Mouse (Mus musculus) right cerebral cortex, postnatal 4 days (tissue): ENCODE measurements around the gene C1s2.
"Not testable (repeated sequence)": the region's sequence is repeated elsewhere in the genome, so short reads cannot be mapped to it uniquely, and the experiment has no call there.

Experiments
- DNase-seq: peaks from one replicate; pipeline ENCODE4 v3.0.0-alpha.2; 2022

Gene C1s2

DNA sequence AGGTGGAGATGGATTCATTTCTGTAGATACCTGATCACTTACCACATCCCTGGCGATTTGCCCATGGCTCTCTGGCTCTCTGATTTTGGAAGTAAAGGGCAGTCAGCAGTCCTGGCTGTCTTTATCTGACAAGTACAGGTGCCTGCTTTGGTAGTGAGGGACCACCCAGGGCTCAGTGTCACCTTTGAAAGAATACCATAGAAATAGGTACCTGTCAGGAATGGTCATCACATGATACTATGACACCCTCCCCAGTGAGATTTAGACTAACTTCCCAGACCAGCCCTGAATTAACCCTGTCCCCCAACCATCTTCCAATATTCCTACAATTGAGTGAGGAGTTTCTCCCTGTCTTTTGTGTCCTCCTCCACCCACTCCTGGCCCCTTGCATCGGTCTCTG, at the start of gene C1s2:
TSS of gene C1s2 (minus strand) at position 101 of the 400 bp plus-strand sequence.
- DNase-seq, result not testable (repeated sequence)

DNA sequence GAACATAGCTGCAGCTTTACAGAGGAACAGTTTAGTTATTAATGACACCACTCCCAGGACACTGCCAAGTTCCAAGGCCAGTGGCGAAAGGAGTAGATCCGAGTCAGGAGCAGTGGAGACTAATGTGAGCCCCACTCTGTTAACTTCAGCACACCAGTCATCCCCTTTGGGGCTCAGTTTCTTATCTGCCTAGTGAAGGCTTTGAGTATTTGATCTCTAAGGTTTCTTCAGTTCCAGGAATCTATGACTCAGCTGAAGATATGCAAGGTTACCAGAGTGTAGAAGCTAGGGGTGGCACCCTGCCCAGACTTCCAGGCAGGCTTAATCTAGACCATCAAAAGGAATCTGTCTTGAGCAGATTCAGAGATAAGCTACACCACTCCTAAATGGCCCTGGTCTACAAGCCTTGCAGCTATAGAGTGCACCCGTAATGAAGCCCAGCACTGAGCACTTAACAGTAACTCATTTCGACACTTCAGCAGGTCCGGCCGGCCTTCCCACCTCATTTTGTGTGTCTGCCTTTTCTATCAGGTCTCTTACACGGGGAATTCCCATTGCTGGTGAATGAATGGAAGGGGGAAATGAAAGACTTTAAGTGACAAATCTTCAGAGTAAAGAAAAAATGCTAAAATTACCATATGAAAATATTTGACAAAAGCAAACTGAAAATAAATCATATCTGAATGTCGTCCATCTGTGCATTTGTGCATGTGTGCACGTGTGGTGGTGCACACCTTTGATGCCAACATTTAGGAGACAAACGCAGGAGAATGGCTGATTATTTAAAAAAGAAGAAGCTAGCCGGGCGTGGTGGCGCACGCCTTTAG, 47.9 kb upstream of the C1s2 start:
- no peak for DNase-seq

DNA sequence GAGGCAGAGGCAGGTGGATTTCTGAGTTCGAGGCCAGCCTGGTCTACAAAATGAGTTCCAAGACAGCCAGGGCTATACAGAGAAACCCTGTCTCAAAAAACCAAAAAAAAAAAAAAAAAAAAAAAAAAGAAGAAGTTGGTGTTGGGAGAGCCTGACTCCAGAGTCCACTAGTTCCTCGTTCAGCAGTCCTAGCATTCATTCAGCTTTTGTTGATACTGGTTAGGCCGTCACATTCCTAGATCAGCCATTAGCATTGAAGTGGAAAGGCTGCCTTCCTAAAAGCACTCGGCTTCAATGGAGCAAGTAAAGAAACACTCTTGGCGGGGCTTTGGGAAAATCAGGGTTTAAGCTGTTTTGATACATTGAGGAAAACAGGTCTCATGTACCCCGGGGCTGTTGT, 46.4 kb upstream of the C1s2 start:
- DNase-seq, result not testable (repeated sequence)

DNA sequence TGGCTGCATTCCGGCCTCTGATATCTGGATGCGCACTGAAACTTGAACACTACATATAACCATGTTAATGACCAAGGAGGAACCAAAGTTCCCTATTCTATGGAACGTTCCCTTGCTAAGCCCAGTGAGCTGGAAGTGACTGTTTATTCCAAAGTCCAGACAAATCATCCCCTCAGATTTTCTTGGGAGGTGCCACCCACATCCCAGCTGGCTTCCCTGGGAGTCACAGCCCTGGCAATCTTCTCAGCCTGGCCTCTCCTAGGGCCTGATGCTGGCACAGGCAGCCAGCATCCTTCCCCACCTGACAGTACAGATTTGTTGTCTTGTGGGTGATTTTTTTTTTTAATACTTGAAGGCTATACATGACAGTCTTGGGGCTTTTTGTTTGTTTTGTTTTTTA, 43.6 kb upstream of the C1s2 start:
- DNase-seq, result no peak

DNA sequence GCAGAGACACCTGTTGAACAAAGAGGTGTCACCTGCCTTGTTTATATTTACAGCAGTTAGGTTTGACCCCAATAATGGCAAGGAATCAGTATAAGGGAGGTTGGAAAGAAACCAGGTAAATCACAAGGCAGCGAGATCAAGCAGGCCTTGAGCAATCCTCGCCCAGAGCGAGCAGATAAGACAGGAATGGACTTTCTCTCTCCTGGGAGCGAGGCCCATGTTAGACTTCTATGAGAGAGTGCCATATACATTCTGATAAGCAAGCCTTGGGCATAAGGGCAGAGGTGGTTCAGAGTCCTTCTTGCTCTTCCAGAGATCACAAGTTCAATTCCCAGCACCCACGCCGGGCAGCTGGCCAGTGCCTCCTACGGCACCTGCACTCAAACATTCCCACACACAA, 42.9 kb upstream of the C1s2 start:
- DNase-seq, result no peak

DNA sequence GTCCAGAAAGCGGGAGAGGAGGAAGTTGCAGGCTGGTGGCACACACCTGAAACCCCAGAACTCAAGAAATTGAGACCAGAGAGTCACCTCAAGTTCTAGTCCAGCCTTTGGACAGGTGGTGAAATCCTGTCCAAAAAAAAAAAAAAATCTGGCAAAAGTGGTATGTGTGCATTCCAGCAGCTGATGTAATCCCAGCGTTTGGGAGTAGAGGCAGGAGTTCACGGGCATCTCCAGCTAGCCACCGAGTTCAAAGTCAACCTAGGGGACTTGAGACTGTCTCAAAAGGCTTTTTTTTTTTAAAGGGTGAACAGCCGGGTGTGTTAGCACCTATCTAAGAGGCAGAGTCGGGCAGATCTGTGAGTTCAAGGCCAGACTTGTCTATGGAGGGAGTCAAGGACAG, 40.3 kb upstream of the C1s2 start:
- DNase-seq, result no peak

DNA sequence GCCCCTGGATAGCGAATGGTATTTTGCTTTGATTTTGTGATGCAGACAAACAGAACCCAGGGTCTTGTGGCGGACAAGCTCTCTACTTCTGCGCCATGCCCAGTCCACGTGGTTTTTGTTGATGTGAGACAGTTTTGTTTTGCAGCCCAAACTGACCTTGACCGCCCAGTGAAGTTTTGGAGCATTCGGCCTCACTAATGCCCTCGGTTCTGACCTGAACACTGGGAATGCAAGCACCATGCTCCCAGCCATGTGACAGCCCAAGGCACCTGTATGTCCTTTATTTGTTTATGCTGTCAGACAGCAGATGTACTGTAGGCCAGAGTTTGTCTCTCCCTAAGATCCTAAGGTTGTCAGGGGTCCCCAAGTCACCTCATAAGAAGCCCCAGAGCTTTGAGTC, 38.7 kb upstream of the C1s2 start:
- no peak for DNase-seq

DNA sequence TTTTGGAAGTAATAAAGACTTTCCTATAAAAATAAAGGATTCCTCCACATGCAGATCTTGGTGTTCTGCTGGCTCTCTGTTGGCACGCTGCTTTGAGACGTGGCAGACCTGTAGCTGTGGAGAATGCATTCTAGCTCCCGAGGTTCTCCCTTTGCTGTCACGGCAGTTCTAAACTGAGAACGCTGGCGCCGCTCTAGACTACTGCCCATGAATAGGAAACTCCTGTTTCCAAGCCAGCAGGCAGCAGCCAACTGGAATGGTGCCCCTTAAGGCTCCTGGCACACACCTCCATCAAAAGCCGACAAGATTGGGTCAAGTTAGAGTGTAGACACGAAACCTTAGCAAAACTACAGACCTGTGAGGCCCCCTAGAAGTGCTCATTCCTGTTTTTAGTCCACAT, 37.7 kb upstream of the C1s2 start:
- DNase-seq, result no peak

DNA sequence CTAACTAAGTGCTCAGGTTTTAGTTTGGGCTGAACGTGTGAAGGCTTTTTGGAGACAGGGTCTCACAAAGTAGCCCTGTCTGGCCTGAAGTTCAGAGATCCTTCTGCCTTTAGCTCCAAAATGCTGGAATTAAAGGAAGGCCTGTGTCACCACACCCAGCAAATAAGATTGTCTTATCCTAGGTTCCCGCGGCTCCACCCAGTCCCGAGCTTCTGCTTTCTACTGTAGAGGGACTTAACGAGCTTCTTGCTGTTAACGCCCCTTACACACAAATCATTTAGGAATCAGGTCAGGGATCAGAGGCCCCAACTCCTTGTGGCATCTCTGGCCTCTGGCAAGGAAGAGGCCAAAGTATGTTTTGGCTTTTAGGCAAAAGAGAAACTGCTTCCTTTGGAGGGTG, 36.2 kb upstream of the C1s2 start:
- no peak for DNase-seq

DNA sequence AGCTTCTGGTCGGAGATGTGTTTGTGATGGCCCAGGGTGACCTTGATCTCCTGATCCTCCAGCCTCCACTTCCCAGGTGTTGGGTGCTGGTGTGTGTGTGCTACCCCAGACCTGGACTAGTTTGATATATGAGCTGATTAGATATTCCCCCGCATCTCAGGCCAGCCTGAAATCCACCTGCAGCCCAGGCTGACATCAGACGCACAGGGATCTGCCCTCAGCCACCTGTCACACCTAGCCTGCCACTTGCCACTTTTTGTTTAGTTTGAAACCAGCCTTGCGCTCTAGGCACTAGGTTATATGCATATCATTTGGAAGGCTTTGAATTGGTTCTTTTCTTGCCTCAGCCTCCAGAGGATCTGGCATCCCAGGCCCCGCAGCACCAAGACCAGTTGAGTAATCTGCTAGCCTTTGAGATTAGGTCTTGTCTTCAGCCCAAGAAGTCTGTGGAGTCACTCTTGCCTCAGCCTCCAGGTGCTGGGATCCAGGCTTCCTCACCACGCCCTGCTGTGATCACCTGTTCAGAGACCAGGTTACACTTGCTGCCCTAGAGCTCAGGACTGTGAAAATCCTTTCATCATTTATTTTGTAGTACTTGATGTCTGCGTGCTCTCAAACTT, 34.5 kb upstream of the C1s2 start:
- DNase-seq, result no peak

DNA sequence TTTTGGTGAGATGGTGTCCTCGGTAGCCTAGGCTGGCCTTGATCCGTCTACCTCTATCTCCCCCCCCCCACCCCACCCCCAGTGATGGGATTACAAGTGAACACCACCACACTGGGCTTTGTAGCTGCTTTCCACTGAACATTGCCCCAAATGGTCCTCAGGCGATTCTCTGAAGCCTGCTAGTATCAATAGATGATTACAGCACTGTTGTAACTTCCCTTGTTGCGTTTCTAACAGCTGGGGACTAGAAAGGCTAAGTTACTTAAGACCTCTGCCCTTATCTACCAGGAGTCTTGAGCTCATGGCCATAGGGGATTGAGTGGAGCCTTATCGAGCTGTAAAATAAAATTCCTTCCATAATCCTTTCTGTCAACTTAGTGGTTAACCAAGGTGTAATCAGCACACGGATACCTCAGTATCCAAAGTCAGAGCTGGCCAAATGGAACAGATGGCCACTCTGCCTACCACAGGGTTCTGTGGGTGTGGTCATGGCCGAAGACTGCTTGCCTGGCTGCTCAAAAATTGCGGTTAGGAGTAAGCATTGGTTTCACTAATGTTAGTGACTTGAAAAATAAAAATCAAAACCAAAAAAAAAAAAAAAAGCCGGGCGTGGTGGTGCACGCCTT, 33.5 kb upstream of the C1s2 start:
- DNase-seq, result no peak

DNA sequence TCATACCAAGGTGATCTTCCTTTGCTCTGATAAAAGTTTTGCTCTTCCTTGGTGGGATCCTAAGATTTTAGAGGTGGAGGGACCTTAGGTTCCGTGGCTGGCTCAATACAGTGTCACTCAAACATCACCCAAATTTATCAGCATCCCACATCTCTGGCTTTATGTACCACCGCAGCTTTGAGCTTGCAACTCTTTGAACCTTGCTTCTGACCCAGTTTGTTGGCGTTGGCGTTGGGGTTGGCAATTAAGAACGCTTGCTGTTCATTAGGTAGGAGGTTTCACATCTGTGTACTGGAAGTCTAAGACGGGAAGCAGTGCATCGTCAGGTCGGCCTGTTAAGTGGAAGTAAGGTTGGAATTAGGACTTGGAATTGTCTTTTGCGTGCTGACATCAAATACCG, 29.1 kb upstream of the C1s2 start:
- no peak for DNase-seq

DNA sequence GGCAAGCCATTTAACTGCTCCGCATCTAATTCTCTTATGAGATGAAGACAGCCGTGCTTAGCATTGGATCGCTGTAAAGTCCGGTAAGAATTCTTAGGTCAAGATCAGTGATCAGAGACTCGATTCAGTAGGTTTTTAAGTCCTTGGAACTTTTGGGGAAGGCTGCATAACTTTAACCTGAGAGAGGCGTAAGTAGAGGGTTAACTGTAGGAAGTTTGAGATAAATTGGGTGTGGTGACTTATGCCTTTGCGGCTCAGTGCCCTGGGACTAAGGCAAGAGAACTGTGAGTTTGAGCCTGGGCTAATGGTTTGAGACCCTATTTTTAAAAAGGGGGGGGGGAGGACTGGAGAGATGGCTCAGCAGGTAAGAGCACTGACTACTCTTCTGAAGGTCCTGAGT, 28.4 kb upstream of the C1s2 start:
- no peak for DNase-seq

DNA sequence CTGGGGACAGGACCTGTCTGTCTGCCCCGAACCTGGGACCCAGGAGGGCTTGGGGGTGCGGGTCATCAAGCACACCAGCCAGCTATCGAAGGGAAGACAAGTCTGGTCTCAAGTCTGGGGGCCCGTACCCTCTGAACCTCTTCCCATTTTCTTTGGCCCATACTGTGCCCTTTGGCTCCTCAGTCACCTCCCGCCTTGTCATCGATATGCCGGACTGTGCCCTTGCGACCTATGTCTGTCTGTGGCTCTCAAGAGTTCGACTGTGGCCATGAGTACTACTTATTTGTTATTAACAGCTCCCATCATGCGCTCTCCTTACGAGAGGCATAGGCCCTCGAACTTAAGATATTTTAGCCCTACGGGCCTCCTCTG, 27.5 kb upstream of the C1s2 start:
- no peak for DNase-seq

DNA sequence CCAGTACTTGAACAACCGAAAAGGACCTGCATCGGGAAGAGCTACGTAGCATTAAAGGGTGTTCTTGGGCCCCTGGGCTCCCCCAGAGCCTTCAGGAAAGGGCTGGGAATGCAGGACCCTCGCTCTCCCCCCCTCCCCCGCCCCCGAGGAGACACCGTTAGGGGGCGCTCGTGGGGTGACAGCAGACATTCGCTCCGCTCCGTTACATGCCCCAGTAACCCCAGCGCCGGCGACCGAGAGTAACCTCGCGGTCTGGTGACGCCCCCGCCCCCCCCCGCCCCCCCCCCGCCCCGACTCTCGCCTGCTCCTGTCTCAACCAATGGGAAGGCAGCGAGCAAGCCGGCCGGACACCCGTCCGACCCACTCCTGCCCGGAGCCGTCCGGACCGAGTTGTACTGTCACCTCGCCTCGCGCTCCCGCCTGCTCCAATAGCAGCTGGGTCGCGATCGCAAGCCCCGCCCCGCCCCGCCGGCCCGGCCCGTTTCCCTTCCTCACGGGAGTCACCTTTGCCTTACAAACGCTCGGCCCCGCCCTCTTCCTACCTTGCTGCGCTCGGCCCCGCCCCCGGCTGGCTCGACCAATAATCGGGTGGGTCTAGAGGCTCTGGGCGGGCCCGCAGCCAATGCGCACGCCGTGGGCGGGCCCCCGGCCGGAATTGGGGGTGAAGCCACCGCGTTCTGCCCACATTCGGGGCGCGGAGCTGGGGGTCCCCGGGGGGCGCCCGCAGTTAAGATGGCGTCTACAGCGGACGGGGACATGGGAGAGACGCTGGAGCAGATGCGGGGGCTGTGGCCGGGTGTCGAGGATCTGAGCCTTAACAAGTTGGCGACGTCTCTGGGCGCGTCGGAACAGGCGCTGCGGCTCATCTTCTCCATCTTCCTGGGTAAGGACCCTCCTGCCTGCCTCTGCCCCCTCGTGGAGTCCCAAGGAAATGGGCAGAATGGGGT, 26.9 kb upstream of the C1s2 start, which contains the start of gene Lpcat3:
TSS of gene Lpcat3 (plus strand) at position 551 of the 947 bp plus-strand sequence.
- DNase-seq, result peak; percentile 98

DNA sequence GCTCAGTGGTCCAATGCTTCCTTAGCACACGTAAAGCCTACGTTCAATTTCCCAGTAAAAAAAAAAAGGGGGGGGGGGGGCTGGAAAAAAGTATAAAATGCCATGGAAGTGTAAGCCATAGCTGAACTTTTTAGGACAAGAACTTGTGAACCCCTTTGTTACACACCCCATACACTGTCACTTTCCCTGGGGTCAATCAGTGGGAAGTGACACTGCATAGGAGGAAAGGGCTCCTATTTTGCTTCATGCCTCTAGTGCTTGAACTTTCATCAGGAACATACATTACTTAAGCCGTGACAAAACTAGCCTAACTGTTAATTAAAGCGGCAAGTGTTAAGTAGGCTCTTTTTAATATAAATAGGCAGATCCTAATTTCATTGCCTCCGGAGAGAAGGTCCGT, 26.1 kb upstream of the C1s2 start:
- no peak for DNase-seq

DNA sequence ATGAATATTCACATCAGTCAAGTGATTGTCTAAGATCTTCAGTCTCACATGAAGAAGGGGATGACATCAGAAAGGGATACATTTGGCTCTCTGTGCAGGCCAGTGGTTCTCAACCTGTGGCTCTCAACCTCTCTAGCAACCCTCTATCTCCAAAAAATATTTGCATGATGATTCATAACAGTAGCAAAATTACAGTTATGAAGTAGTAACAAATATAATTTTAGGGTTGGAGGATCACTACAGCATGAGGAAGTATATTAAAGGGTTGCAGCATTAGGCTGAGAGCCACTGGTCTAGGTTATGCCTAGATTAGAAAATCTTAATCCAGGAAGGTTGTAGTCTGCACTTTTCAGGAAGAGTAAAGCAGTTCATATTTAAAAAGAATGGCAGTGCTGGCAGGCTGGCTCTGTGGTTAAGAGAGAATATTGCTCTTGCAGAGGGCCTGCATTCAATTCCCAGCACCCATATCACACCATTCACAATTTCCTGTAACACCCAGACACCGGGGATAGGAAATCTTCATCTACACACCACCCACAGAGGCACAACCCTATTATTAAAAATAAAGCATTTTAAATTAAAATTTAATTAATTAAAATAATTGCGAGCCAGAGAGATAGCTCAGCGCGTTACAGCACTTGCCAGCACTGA, 25.4 kb upstream of the C1s2 start:
- no peak for DNase-seq

DNA sequence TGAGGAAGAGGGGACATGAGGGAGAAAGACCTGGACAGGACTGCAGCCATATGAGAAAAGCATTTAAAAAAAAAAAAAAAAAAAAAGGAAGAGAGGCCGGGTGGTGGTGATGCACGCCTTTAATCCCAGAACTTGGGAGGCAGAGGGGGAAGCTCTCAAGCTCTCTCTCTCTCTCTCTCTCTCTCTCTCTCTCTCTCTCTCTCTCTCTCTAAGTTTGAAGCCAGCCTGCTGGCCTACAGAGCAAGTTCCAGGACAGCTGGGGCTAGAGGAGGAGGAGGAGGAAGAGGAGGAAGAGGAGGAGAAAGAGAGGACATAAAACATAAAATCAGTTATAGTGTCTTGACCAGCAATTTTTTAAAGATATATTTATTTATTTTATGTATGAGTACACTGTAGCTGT, 22.2 kb upstream of the C1s2 start:
- no peak for DNase-seq

DNA sequence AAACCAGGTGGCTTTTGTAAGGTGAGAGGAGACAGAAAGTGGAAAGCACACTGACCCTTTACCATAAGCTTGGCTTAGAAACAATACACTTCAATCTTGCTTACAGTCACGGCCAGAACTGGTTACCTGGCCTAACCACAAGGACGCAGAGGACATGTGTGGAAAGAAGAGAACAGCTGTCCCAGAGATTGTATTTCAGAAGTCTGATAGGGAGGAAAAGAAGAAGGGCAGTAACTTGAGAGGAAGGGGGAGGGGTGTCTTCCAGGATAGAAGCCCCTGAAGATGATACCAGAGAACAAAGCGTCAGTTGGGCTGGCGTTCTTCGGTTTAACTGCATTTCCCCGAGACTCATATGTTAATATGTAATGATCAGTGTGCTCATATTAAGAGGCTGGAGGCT, 20.0 kb upstream of the C1s2 start:
- no peak for DNase-seq

DNA sequence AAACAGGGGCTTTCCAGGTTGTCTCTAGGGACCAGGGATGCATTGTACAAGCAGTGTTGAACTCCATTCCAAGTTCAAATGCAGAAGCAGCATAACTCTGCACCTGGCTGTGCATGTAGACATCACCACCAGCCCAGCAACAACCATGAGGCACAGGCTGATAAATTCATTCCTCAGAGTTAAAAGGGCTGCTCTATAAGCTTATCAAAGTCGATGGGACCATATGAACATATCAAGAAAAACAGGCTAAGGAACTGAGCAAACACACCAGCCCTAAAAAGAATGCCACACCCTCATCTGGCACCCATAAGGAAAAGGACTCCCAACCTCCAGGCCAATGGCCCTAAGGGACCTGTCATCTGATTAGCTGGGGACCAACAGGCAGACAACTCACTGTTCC, 10.5 kb upstream of the C1s2 start:
- DNase-seq, result no peak

DNA sequence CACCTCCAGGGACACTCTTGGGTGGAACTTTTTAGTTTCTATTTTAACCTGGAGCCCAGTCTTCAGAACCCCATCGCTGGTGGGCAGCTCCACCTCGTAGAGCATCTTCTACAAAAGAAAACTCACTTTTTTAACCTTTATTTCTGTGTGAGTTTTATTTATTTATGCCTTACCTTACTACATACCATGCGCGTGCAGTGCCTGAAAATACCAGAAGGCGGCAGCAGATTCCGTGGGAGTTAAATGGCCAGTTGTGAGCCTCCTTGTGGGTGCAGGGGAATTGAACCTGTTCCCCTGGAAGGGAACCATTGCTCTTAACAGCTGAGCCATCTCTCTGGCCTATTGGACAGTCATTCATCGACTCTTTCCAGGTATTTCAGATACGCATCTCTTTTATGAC, 5.1 kb upstream of the C1s2 start:
- DNase-seq, result peak; percentile 59

DNA sequence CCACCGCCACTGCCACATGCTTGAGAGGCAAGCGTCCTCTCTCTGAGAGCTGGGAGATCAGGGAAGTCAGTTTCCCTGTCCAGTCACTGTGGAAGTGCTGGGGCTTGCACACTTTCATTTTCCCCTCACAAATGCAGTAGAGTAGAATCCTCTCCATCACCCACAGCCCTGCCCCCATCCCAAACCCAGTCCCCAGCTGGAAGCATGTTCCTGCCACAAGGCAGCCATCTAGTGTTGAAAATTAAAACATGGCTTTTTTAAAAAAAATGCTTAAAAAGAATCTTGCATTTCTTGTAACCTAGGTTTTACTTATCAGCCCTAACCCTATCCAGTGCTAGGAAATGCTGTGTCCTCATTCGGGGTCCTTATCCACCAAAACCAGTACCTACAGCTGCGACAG, 4.2 kb upstream of the C1s2 start:
- peak; percentile 40 for DNase-seq
